Mouse (Mus musculus) lung, postnatal 4 days (tissue): ENCODE data around the gene Gm21915.

Source experiments
- DNase-seq, 2 experiments: peaks; one replicate each; pipeline ENCODE4 v3.0.0; 2021

Gm21915 gene

GRCm38 (mm10) chr9:40670313-40670712, at the start of gene Gm21915:
Gene Gm21915 (plus strand): TSS chr9:40670613.
- no peak for DNase-seq

DNA sequence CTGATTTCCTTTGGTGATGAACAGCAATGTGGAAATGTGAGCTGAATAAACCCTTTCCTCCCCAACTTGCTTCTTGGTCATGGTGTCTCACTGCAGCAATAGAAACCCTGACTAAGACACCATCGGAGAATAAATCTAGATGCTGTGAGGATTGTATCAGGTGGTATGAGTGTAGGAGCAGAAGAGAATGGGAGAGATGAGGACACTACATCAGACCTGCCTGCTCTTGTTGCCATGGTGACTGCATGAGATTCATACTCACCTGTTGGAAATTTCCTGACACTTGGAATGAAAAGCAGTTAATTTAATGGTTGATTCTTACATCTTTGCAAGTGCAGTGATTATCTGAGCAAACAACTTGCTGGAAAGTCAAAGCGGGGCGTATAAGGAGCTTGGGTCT, 48.1 kb upstream of the Gm21915 start:
- DNase-seq, result no peak

DNA sequence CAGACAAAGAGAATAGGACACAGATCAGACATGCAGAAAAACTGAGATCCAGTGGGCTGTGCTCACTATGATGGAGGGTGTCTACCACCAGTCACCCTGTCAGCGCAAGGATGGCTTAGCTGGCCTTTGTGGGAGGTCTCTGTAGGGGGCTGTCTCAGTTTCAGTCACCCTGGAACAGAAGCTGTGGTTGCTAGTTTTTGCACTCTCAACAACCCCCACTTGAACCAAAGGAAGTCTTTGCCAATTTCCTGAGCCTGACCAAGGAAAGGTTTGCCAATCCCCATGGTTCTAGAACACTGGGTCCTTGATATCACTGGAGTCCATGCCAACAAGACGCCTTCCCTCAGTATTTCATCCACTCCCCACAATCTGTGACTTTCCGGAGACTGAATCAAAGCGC, 47.6 kb upstream of the Gm21915 start:
- DNase-seq, result no peak

- DNase-seq, result no peak
Observed at GRCm38 (mm10) chr9:40625341-40625740, 45.1 kb upstream of the Gm21915 start.

- DNase-seq, result no peak
Observed at GRCm38 (mm10) chr9:40626566-40626965, 43.8 kb upstream of the Gm21915 start.

DNA sequence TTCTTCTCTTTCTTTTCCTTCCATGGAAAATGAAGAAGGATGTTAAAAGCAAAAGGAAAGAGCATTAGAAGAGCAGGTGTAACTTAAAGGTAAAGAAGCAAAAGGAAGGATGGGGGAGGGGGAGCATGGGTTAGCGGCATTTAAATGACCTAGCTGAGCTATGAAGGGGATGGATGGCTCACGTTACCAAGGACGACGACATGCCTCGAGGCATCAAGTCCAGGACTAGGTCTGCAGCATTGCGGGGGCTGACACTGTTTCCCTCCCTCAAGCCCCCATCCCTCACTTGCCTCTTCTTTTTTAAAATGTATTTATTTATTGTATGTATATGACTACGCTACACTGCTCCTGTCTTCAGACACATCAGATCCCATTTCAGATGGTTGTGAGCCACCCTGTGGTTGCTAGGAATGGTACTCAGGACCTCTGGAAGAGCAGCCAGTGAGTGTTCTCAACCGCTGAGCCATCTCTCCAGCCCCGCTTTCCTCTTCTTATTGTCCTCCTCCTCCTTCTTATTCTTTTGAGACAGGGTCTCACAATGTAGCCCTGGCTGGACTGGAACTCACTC, 43.2 kb upstream of the Gm21915 start:
- DNase-seq, result no peak

GRCm38 (mm10) chr9:40628130-40629069, 42.0 kb upstream of the Gm21915 start:
- DNase-seq, result peak; percentile 49 to 52

GRCm38 (mm10) chr9:40629441-40629840, 41.0 kb upstream of the Gm21915 start:
- no peak for DNase-seq

DNA sequence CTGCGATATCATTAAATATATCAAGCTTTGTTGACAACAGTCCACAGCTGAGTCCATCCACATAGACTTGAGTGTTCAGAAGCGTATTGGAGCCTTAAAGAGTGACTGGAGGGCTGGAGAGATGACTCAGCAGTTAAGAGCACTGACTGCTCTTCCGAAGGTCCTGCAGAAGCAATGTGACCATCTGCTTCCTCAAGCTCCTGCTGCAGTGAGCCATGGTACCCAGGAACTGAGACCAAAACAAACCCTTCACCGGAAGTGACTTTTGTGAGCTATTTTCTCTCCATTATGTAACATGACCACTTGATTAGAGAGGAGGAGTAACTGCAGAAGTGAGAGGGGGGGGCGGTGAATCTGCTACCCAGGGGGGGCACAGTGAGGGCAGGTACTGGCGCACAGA, 39.3 kb upstream of the Gm21915 start:
- DNase-seq, result no peak

GRCm38 (mm10) chr9:40631505-40631904, 38.9 kb upstream of the Gm21915 start:
- no peak for DNase-seq

GRCm38 (mm10) chr9:40636054-40636453, 34.4 kb upstream of the Gm21915 start:
- peak in 1 of 2 experiments; percentile 70 for DNase-seq

DNA sequence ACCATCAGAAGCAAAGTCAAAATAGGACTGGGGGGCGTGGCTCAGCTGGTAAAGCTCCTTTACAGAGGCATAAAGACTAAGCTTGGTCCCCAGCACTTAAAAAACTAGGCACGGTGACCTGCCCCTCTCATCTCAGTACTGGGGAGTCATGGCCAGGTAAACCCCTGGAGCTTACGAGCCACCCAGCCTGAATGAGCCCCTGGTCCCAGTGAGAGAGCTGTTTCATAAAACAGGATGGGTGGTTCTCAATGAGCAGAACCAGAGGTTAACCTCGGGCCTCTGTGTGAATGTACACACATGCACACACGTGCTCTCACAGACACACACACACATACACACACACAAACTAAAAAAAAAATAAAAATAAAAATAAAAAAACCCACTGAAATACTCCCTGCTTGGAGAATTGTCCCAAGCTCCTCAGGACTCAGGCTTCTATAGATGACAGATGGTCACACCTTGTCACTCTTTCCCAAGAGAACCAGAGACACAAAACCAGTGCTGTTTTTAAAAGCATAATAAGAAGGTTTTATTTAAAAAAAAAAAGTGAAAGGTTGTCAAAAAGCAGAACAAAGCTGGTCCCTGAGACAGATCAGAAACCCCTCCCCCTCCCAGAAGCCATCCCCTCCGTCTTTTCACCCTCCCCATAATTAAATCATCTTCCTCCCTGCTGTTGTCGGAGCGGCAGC, 32.6 kb upstream of the Gm21915 start:
- DNase-seq, result no peak

DNA sequence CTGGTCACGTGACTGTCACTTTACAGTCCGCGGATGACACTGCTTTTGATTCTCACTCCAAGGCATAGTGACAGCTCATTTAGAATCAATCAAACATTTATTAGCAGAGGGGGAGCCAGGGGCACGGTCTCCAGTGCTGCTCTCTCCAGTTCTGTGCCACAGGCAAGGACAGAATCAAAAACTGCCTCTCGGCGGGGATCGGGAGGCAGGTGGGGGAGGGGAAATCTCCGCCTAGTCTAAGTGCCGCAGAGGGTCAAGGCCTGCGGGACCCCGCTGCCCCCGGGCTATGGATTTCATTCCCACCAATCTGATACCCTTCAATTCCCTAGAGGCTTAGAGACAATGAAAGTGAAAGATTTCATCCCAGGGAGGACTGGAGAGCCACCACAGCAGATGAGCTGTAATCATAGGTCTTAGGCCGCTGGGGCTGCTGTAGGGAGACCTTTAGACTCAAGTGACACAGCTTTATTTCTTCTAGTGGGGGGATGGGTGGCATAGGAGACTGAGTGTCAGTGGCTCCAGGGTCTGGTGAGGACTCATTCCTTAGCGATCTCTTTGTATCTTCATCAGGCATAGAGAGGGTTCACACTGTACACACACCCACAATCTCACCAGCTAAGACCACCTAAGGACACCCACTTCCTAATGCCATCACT, 31.9 kb upstream of the Gm21915 start:
- peak; percentile 43 to 52 for DNase-seq

DNA sequence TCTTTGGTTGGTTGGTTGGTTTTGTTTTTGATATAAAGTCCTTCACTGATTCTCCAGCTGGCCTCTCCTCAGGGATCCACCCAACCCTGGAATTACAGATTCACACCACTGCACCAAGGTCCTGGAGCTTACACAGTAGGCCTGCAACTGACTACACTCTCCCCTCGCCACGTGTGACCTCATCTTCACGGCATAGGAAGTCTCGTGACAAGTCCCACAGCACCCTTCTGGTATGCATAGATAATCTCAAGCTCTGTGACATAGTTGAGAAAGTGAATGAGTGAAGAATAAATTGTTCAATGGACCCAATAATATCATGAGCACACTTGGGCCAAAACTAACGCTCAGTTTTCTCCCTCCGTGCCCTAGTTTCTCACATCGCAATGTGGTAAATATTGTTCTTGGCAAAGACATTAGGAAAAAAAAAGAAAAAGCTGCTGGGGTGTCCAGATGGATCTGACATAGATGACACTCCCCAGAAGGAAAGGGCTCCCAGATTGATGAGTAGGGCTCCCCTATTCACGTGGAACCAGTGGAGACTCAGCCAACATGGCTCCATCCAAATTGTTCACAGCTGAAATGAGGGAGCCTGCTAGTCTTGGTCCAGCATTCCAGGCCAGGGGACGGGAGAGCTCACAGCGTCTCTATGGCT, 30.8 kb upstream of the Gm21915 start:
- no peak for DNase-seq

DNA sequence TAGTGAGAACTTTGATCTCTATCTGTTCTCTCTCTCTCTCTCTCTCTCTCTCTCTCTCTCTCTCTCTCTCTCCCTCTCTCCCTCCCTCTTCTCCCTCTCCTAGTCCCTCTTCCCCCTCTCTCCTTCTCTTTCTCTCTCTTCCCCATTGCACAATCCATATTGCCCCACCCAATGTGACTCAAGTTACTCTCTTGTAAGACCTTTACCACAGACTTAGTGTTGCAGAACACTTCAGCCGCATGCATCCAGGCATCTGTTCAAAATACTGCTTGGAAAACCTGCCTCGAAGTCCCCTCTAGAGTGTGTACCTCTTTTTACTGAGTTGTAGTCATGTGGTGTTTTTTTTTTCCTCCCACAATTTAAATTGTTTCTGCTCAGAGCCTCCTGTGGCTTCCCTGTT, 29.1 kb upstream of the Gm21915 start:
- DNase-seq, result no peak

GRCm38 (mm10) chr9:40642470-40643220, 27.8 kb upstream of the Gm21915 start:
- DNase-seq, result no peak

- no peak for DNase-seq
Observed at GRCm38 (mm10) chr9:40649444-40649843, 21.0 kb upstream of the Gm21915 start.

DNA sequence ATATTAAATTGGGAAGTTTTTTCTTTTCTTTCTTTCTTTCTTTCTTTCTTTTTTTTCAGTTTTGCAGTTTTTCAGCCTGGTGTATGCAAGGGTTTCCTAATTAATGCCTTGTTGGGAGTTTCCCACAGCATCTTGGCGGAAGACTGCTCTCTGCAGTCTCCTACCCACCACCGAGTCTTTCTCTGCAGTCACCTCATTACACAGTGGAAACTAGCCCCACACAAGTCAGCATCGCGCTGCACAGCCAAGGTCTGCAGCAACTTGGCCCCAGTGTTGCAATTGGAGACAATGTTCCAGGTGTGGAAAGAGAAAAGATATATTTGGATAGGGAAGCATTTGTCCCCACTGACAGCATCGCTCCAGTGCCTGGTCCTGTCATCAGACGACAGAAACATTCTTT, 20.4 kb upstream of the Gm21915 start:
- peak; percentile 41 to 73 for DNase-seq

- no peak for DNase-seq
Observed at GRCm38 (mm10) chr9:40651239-40651859, 19.1 kb upstream of the Gm21915 start.

- DNase-seq, result no peak
Observed at GRCm38 (mm10) chr9:40652757-40653156, 17.7 kb upstream of the Gm21915 start.

- no peak for DNase-seq
Observed at GRCm38 (mm10) chr9:40666190-40666803, 4.1 kb upstream of the Gm21915 start.
